Comparison of ENCODE assay signal across 15 mouse cellular contexts in genomic region chr10:117541487-117541886, GRCm38 (mm10).
"Had no signal": no experiment of that assay in that cellular context is flagged by ENCODE, and none has a peak within 500 bp of the region (broad histone marks: within the 10 kb centered on the region; RNA-seq: fewer than 3 reads in every experiment).

No protein-coding gene starts in this region.

- H3K4me2 ChIP-seq: neural tube, embryonic 15.5 days; stomach, embryonic 15.5 days had no signal

- H3K4me3 ChIP-seq: neural tube, embryonic 15.5 days; stomach, embryonic 15.5 days had no signal

- H3K36me3 ChIP-seq: neural tube, embryonic 15.5 days; stomach, embryonic 15.5 days had no signal

- DNase-seq: retina, postnatal 1 day; right cerebral cortex, adult 18-20 months; right cerebral cortex, postnatal 14 days; right cerebral cortex, postnatal 25 days; right cerebral cortex, postnatal 4 days; spleen, adult 18-20 months; thymus, adult 18-20 months; thymus, adult 2 months; thymus, postnatal 14 days; thymus, postnatal 25 days; thymus, postnatal 36 days; thymus, postnatal 4 days had no signal

- H3K4me1 ChIP-seq: neural tube, embryonic 15.5 days; stomach, embryonic 15.5 days had no signal

- H3K9me3 ChIP-seq: neural tube, embryonic 15.5 days; stomach, embryonic 15.5 days had no signal

- H3K27me3 ChIP-seq: neural tube, embryonic 15.5 days; stomach, embryonic 15.5 days had no signal

- H3K9ac ChIP-seq: neural tube, embryonic 15.5 days; stomach, embryonic 15.5 days had no signal

- H3K27ac ChIP-seq: neural tube, embryonic 15.5 days; stomach, embryonic 15.5 days; stomach, postnatal 0 days had no signal
